Mouse (Mus musculus): Measurements from ENCODE around the gene Sult6b1.

Sult6b1 gene

GRCm38 (mm10) chr17:78882401-78883112 lies 24.2 kb downstream of the Sult6b1 start, which contains the start of gene Eif2ak2:
TSS of gene Eif2ak2 (minus strand) at chr17:78882573.
- DNase-seq = peak; percentile 89 to 92

GRCm38 (mm10) chr17:78881878-78882304 lies 24.9 kb downstream of the Sult6b1 start:
- DNase-seq = peak; percentile 12 to 34

- DNase-seq = no peak
These were observed 32.9 kb downstream of the Sult6b1 start for GRCm38 (mm10) chr17:78873886-78874285.

- DNase-seq = no peak
These were observed 50.5 kb downstream of the Sult6b1 start for GRCm38 (mm10) chr17:78856243-78856642.

- DNase-seq = no peak
These were observed 64.4 kb downstream of the Sult6b1 start for GRCm38 (mm10) chr17:78842271-78842928.

- DNase-seq = no peak
These were observed 70.7 kb downstream of the Sult6b1 start for GRCm38 (mm10) chr17:78836056-78836455.

- DNase-seq = peak; percentile 97 to 98
These were observed 71.6 kb downstream of the Sult6b1 start, which contains the start of the genes Heatr5b and Gpatch11 for GRCm38 (mm10) chr17:78834856-78835835. TSS of gene Heatr5b (minus strand) at chr17:78835364. TSS of gene Gpatch11 (plus strand) at chr17:78835567.

Measured in lung, adult 18-20 months (tissue).